Comparison of ENCODE assay signal across 8 mouse cellular contexts in genomic region chr5:23386562-23387312, GRCm38 (mm10). TPM values are rescaled to one million over a fixed set of nuclear protein-coding genes. Genes with fewer than 3 reads are reported as not detected.
DNase-seq lines count a peak whose midpoint lies in the region; ATAC-seq and TF ChIP-seq lines count a peak whose summit lies in the region.

No protein-coding gene starts in this region.

- CTCF ChIA-PET in Patski (lab: Charles Lee), result interaction anchor here (0.8 to 1.4 kb wide), 3 partner anchors 13 to 58 kb away, joined by 3 to 4 read pairs (median 3); no protein-coding TSS in a partner anchor

- no peaks in the 10 kb centered on the region for H3K36me3 ChIP-seq in hindbrain, postnatal 0 days (ENCODE audit: insufficient read depth, low read length)

- ATAC-seq in Patski, result peak; percentile 92
- ATAC-seq in hindbrain, postnatal 0 days, result peak; percentile 94

- H3K4me3 ChIP-seq in gastrocnemius, adult 2 months, result peak overlapping the region; percentile 71
- peak overlapping the region; percentile 44 for H3K4me3 ChIP-seq in hindbrain, postnatal 0 days (ENCODE audit: low read length)

- H3K4me1 ChIP-seq in hindbrain, postnatal 0 days (ENCODE audit: insufficient read depth, low read length), result no peaks in the 10 kb centered on the region

- in situ Hi-C loops in Patski (cut with MboI; ENCODE audit: low pct_unique_long_range_greater_than_20kb), result no loop called here

- WGBS in hindbrain, postnatal 0 days, result 2% methylated on average over 22 of the region's 22 CpGs

- POLR2A ChIA-PET in Patski (lab: Charles Lee), result interaction anchor here (0.5 kb wide), 1 partner anchor 137 kb away, joined by 3 read pairs; no protein-coding TSS in a partner anchor

- H3K4me2 ChIP-seq in hindbrain, postnatal 0 days (ENCODE audit: low read depth, low read length), result peak overlapping the region; percentile 71

- intact Hi-C loops in gastrocnemius, adult 2 months (cut with DNase I), result no loop called here

- TF ChIP-seq CTCF in Patski (IDR thresholded peaks at IDR 0.05), result no peak
- no peak for TF ChIP-seq CTCF in gastrocnemius, adult 2 months (IDR thresholded peaks at IDR 0.05)
- TF ChIP-seq CTCF in hindbrain, postnatal 0 days (IDR thresholded peaks at IDR 0.05; ENCODE audit: low read depth), result no peak

- peak overlapping the region; percentile 93 for H3K27ac ChIP-seq in gastrocnemius, adult 2 months
- peak overlapping the region; percentile 84 for H3K27ac ChIP-seq in hindbrain, postnatal 0 days

- no peaks in the 10 kb centered on the region for H3K9me3 ChIP-seq in hindbrain, postnatal 0 days (ENCODE audit: low read length)

- peak overlapping the region; percentile 52 for H3K9ac ChIP-seq in hindbrain, postnatal 0 days (replicated peaks; ENCODE audit: low read length)

- DNase-seq in Patski (ENCODE audit: low read depth, low spot score), result peak; percentile 81
- peak; percentile 44 to 57 for DNase-seq in cerebellum, postnatal 4 days (ENCODE audit: low spot score in 2 of 2)
- peak; percentile 92 for DNase-seq in gastrocnemius, adult 2 months
- DNase-seq in hindbrain, postnatal 0 days (ENCODE audit: low spot score), result peak; percentile 93
- peak; percentile 69 to 84 for DNase-seq in left cerebral cortex, adult 18-20 months (ENCODE audit: low spot score in 2 of 2)
- DNase-seq in lung, postnatal 4 days, result peak; percentile 91 to 96
- DNase-seq in retina, postnatal 7 days (ENCODE audit: low read depth, low spot score), result peak; percentile 17
- peak; percentile 63 for DNase-seq in urinary bladder, postnatal 25 days (ENCODE audit: low spot score)

- no peaks in the 10 kb centered on the region for H3K27me3 ChIP-seq in Patski
- no peaks in the 10 kb centered on the region for H3K27me3 ChIP-seq in hindbrain, postnatal 0 days (ENCODE audit: insufficient read depth, low read length)

RNA-seq across cellular contexts. Expression of gene Kmt2e, which starts 47.5 kb away (rescaled TPM):
- polyA plus RNA-seq in Patski (2021), result 56.3 TPM
- total RNA-seq in gastrocnemius, adult 2 months (2021), result 10 to 100 TPM; 26.4 to 28.4 TPM
- 44.7 and 51.2 TPM in 2 replicates for total RNA-seq in hindbrain, postnatal 0 days (2014; rRNA removed)
- polyA plus RNA-seq in hindbrain, postnatal 0 days (2015; fragmentation: Nextera tagmentation; extraction: Ambion mirVana), result 119 and 124 TPM in 2 replicates
- 10 to 100 TPM; 92.8 to 98.6 TPM for total RNA-seq in left cerebral cortex, adult 18-20 months (2021)

Comparison
In these comparisons a context has a peak if more than half of its experiments do, and no peak if none do; other contexts are left out.
1. Peak in every context shown above with its lines: DNase-seq, ATAC-seq, H3K4me3 ChIP-seq and H3K27ac ChIP-seq.
2. DNase-seq: peak in every context shown above with its lines; median percentile 94 in lung, postnatal 4 days; 93 in hindbrain, postnatal 0 days; 92 in gastrocnemius, adult 2 months; 81 in Patski; 76 in left cerebral cortex, adult 18-20 months; 63 in urinary bladder, postnatal 25 days; 50 in cerebellum, postnatal 4 days; 17 in retina, postnatal 7 days.